Mouse (Mus musculus) mouse embryonic stem cell (cell line): Measurements from ENCODE around the gene Gnmt.

Experiments used
- in situ Hi-C, 2 experiments: fragments of 300-500 bp; cut with MboI; formaldehyde crosslinking; loops; 1 replicate in 1 of 2; 3 replicates in 1 of 2; pipeline ENCODE4 v1.14.3; 2019 to 2020; ENCODE audit warnings: low sequenced_read_pairs in 2 of 2, low pct_unique_long_range_greater_than_20kb in 1 of 2, mixed read lengths in 1 of 2; ENCODE audit not compliant: unreplicated experiment in 1 of 2

The Gnmt gene

DNA sequence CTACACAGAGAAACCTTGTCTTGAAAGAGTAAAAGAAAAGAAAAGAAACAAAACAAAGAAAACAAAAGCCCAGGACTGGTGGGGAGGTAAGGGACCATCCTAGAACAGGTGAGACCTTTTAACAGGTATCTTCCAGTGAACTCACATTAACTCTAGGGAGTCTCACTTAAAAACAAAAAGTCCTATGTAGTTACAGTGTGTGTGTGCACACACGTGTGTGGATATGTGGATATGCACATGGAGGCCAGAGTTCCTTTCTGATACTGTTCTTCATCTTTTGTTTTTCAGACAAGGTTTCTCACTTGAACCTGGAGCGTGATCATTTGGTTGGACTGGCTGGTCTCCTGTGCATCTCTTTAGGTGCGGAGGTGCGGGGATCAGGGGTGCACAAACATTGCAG is 21.6 kb upstream of the Gnmt start:
- in situ Hi-C loops: loop anchor here in 1 of 2 experiments (25.0 kb wide), 1 partner anchor 262 kb away; the partner anchor contains the start of gene Ubr2

DNA sequence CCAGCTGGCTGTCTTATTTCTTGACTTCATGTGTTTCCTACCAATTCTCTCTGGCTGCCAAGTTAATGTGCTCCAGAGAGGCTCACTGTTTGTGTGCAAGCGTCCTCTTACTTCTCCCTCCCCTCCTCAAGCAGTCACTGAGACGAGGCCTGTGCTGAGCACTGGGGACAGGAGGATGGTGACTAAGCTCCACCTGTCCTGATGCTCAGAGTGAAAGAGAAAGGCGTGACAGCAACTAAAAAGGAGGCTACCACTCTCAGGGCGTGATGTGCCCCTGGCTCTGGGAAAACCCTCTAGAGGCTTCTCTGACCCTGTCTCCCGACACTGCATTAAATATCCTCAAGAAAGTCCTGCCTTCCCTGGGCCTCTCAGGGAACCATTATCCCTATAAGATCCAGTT is 20.3 kb upstream of the Gnmt start:
- in situ Hi-C loops: no loop called here

DNA sequence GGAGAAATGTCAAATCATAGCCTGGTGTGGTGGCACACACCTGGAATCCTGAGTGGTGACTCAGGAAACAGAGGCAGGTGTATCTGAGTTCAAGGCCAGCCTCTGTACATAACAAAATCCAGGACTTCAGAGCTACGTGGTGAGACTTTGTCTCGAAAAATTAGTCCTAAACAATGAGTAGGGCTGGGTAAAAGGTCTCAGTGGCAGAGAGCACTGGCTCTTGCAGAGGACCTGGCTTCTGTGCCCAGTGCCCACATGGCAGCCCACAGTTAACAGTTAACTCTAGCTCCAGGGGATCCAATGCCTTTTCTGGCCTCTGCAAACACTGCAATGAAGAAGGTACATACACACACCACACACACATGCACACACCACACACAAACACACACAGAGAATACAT is 18.8 kb upstream of the Gnmt start:
- in situ Hi-C loops: no loop called here

DNA sequence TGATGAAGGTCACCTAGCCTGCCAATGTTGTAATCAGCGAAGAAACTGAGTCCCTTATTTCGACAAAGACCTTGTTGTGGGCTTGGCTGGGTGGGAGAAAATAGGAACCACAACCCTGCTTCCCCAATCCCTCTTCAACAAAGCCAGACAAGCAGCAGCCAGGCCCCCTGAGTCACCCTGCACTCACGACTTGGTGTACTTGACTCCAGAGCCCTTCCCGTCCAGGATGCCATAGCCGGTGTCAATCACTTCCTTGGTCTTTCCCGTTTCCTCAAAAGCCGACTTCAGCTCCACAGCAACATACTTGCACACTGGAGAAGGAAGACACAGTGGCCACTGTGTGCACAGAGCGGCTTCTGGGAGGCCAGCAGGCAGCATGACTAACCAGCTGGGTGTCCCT is 18.3 kb upstream of the Gnmt start:
- in situ Hi-C loops: no loop called here

DNA sequence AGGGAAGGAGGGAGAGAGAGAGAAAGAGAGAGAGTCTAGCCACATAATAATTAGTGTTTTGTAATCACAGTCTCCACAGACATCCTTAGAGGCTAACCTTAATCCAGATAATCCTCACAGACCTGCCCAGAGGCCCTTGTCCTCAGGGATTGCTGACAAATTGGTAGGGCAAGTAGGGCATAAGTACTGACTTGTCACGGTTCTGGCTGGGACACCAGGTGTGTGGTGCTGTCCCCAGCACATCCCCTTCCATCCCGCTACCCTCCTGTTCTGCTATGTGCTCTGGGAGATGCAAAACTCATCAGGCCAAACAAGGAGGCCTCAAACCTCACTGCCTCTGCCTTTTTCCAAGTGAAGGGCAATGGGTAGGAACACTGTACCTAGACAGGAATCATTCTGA is 16.5 kb upstream of the Gnmt start:
- in situ Hi-C loops: no loop called here

DNA sequence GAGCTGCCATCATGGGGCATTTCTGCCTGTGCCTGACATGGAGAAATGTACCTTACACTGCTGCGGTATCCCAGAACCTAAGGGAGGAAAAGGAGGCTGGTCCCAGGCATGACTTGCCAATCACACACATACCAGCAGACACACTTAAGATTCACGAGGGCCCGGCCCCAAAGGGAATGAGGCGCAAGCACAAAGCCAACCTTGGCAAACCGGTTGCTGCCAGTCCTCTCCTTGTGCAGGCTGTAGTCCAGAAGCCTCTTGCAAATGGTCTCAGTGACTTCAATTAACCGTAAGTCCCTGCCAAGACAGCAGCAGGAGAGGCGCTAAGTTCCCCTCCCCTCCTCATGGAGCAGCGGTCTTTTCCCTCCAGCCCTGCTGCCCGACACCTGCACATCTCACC is 14.0 kb upstream of the Gnmt start:
- in situ Hi-C loops: no loop called here

DNA sequence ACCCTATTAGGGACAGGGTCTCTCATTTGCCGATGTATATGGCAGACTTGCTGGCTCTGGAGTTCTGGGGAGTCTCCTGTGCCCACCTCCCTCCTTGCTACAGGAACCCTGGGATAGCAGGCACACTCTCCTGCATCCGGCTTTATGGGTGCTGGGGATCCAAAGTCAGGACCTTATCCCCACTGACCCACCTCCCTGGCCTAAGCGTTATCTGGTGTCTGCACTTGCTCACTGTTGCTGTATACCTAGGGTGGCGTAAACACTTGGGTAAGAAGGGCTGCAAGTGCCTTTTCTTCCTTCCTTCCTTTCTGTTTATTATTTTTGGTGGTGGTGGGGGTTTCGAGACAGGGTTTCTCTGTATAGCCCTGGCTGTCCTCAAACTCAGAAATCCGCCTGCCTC is 12.3 kb upstream of the Gnmt start:
- in situ Hi-C loops: no loop called here

DNA sequence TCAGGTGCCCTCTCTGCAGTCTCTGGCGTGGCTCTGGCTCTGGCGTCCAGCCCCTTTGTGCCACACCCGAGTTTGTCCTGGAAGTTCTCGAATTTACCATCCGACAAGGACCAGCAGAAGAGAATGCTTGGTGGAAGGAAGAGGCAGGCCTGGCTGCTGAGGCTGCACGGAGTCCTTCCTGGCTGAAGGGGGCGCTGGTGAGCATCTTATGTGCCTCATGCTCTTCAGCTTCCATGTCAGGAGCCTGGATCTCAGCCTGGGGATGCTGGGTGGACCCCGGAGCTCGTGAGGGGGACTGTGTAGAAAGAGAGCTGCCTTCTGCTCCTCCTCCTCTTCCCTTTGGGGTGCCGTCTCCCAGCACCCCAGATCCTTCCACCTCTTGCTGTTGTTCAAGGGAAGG is 7.2 kb upstream of the Gnmt start:
- in situ Hi-C loops: no loop called here

DNA sequence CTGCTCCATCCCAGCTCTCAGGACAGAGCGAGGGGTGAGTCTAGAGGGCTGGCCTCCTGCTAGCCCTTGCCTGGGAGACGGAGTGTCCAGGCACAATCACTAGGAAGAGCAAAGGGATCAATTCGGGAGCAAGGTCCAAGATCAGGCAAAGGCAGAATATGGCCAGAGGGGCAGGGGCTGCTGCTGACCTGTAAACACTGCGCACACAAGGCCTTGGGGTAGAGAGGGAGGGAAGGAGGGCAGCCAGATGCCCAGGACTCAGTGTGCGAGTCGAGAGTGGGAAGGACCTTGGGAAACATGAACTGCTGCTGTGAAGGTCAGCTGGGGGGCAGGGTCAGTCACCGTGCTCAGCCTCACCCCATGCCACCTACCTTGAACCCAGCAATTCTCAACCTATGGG is 6.3 kb upstream of the Gnmt start:
- in situ Hi-C loops: no loop called here

DNA sequence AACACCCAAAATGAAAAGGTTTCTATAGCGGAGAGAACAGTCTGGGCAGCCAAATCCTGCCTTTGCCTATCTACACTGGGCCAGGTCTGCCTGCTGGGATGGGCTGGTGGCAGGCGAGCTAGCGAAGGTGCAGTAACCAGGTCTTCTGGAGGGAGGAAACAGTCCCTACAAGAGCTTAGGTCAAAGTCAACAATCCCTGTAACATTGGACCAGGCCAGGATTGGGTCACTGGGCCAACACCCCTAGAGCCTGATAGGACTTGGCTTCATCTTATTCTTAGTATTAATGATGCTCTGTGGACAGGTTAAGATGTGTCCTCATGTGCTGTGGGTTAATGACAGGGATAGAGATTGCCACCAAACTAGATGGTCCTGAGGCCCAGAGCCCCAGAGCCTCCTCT is 5.1 kb upstream of the Gnmt start:
- in situ Hi-C loops: no loop called here

DNA sequence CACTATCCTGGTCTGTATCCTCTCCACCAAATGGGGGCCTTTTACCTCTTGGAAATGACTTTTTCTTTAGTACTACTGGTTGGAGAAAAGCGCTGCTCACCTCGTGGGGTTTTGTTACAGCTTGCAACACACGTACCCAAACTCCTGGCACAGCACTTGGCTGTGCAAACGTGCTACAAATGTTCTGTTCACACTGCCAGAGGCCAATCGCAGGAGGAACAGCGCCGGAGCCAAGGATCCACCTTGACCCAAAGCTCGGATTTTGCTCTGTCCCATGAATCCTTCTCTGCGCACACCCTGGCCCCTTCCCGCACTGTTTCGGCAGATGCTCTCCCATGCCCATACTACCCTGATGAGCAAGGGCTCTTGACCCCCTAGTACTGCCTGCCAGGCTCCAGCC is 472 bp downstream of the Gnmt start:
- in situ Hi-C loops: no loop called here

DNA sequence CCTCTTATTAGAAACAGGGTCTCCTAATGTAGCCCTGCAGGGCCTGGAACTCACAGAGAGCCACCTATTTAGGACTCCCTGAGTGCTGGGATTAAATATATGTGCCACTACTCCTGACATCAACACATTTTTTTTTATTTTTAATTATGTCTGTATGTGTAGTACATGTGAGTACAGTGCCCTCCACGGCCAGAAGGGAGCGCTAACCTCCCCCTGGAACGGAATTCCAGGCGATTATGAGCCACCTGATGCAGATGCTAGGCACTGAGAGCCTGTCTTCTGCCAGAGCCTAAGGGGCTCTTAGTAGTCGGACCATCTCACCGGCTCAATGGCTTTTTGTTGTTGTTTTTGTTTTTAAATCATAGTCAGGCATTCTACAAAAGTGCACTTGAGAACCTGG is 947 bp downstream of the Gnmt start:
- in situ Hi-C loops: no loop called here

DNA sequence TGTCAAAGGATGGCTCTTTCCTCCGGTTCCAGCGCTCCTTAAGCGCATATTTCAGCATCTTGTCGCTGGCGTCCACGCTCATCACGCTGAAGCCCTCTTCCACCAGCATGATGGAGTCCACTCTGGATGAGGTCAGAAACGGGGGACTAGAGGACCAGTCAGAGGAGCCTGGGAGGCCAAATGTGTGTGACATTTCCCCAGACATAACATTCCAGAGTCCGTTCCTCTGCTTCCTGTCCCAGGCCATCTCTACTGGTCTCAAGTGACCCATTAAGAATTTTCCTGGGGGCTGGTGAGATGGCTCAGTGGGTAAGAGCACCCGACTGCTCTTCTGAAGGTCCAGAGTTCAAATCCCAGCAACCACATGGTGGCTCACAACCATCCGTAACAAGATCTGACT is 1.7 kb downstream of the Gnmt start:
- in situ Hi-C loops: no loop called here

DNA sequence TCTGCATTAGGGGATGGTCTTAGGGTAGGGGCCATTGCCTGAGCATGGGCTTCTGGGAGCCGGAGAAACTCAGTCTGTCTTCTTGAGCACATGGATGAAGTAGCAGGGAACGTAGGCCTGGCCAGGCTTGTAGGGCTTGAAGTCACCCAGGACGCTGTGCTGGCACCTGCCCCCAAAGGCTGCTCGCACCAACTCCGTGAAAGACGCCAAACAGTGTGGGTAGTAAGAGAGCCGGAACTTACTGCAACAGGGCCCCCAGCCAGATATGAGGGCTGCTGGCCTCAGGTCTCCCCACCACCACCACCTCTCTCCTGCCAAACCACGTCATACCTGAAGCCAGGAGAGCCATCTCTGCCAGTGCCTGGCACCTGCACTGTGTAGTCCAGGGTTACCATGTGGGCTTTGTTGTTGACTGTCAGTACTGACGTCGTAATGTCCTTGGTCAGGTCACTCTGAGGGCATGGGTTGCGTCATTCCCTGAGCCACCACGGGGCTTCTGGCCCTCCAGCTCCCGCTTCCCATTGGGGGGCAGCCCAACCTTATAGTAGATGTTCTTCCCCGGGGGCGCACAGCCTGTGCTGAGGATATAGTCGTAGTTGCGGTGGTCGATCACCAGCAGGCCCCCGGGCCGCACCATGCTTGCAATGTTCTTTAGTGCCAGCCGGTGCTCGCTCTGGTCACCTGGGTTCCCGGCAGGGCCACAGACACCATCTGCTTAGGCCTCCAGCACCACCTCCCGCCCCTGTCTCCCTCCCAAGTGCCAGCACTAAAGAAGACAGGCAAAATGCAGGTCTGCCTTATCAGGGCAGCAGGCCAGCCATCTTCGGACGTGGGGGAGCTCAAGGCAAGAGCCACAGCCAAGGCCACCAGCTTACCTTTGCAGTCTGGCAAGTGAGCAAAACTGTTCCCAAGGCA is 3.0 kb downstream of the Gnmt start:
- in situ Hi-C loops: no loop called here

DNA sequence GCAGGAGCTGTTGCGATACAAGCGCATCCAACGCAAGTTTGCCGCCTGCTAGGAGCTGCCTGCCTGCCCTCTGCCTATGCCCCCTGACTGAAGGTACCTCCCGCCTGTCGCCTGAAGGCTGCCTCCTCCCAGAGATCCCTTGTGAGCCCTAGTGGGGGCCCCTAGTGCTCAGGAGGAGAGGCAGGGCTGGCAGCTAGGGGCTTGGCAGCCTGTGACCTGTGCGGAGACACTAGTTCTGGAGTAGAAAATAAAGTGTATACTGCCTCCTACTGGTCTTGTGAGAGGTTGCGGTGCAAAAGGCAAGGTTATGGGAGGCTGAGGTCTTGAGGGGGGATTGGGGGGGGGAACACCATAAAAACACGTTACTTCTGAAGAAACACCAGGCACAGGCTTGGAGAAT is 3.7 kb downstream of the Gnmt start:
- in situ Hi-C loops: no loop called here

DNA sequence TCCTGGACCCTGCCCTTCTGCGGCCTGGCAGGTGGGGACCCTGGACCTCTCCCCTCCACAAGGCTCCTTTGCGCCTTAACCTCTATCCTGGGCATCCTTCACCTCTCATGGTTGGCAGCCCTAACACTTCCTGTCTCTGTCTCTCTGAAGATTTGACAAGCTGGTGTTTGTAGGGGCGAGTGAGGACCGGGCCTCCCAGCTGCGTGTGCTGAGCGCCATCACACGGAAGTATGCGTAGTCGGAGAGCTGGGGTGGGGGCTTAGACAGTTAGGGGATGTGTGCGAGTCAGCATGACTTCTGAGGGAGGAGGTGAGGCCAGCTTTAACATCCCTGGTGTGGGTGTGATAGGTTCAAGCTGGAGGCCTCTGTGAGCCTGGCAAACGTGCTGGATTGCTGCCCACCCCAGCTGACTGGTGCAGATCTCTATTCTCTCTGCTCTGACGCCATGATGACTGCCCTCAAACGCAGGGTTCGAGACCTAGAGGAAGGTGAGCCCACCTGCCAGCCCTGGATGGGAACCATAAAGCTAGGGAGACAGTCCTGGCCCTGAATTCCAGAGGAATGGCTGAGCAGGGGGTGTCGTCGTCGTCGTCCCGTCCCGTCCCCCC is 4.4 kb downstream of the Gnmt start:
- in situ Hi-C loops: no loop called here

DNA sequence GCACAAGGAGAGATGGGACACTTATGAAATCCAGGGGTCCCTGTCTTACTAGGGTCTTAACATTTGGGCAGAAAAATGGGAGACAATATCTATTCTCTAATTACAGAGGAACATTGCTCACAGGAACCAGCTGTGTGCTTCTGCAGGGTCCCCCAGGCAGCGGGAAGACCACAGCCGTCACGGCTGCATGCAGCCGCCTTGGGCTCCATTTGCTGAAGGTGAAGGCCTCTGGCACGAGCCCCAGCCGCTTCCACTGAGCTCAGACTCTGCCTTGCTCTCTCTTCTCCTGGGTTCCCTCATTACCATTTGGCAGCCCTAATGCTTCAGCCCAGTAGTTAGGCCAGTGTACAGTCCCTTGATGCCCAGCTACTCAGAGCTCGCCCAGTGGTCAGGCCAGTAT is 7.9 kb downstream of the Gnmt start:
- in situ Hi-C loops: no loop called here

DNA sequence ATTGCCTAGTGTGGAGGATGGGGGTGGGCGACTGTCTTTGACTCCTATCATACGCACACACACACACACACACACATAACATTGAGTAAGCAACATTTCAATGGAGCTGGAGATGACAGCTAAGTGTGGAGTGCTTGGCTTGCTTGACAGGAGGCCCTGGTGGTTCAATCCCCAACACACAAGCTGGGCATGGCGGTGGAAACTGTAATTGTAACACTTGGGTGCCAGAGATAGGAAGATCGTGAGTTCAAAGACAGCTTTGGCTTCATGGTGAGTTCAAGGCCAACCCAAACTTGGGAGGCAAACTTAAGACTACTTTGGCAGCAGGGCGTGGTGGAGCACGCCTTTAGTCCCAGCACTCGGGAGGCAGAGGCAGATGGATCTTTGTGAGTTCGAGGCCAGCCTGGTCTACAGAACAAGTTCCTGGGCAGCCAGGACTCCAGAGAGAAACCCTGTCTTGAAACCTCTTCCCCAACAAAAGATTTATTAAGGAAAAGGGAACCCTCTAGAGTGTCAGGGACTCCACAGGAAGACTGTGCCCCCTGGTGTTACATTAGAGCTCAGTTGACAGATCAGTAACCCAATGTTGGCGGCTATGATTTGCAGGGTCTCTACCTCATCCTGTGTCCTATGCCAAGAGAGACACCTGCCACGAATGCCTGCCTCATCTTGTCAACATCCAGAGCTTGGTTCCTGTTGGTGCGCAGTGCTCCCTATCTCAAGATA is 14.0 kb downstream of the Gnmt start:
- in situ Hi-C loops: loop anchor here in 1 of 2 experiments (5.0 kb wide), 1 partner anchor 63 kb away; the partner anchor contains the start of gene Cul7

DNA sequence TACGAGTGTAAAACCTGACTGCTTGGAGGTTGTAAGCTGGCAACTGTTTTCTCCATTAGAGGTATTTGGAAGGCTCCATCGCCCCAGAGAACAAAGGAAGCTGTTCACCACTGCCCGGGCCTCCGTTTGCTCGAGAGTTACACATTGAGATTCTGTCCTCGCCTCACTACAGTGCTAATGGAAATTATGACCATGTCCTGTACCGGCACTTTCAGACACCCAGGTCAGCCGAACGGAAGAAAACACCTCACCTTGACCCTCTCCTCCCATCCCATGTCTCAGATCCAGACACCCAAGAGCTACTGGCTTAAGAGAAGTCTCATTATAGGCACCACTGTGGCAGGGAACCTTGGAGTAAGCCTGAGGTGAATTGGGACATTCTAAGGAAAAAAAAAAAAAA is 15.1 kb downstream of the Gnmt start:
- in situ Hi-C loops: loop anchor here in 1 of 2 experiments (5.0 kb wide), 1 partner anchor 62 kb away; the partner anchor contains the start of gene Cul7
